In the genomic region with DNA sequence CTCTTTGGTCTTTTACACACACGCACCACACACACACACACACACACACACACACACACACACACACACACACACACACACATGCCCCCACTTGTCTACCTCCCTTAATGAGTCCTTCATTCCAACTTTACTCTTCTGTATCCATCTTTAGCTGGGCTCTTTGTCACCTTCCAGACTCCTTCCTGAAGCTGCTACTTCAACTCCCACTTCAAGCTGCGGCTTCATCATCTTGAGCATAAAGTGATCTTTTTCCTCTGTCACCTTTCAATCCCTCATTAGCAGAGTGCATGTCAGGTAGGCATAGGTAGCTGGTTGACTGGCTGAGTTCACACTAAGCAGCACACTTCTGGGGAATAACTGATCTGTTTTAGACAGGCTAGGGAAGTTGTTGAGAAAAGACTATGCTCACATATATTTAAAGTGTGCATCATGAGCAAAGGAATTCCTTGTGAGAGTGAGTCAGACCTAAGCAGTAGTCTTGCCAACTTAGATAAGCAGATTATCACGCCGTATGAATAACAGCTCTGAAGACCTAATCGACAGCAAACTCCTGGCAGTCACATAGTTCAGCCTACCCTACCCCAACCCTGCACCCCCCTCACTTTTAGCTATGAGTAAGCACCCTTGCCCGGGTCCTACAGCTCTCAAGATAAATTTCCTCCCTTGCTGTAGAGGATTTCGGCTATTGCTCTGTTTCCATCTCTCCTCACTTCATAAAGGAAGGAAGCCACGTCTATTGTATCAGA, we compare ENCODE assay signal across 11 mouse cellular contexts. TPM values are rescaled to one million over a fixed set of nuclear protein-coding genes. Genes with fewer than 3 reads are reported as not detected.
DNase-seq lines count a peak whose midpoint lies in the region; ATAC-seq and TF ChIP-seq lines count a peak whose summit lies in the region.
"Had no signal": no experiment of that assay in that cellular context is flagged by ENCODE, and none has a peak within 500 bp of the region (broad histone marks: within the 10 kb centered on the region; RNA-seq: fewer than 3 reads in every experiment).

No protein-coding gene starts in this region.

- DNase-seq in frontal cortex, postnatal 14 days (ENCODE audit: low spot score in 2 of 2) = no peak
- peak; percentile 8 for DNase-seq in lung, postnatal 0 days (ENCODE audit: low spot score)
- no peak for DNase-seq in lung, postnatal 10 days
- DNase-seq in urinary bladder, postnatal 10 days (ENCODE audit: low spot score) = no peak
- DNase-seq: cerebellum, adult 9-11 months; kidney, adult 9 months; right cerebral cortex, adult 18-20 months had no signal

- peak; percentile 81 for ATAC-seq in frontal cortex, adult (ENCODE audit: low TSS enrichment)
- ATAC-seq in lung, postnatal 0 days = no peak
- ATAC-seq in common myeloid progenitor, adult 5-6 weeks (replicated peaks; ENCODE audit: low read depth, poor library complexity, severe bottlenecking) = peak; percentile 68
- ATAC-seq in megakaryocyte-erythroid progenitor cell, adult 5-6 weeks (replicated peaks; ENCODE audit: low FRiP score, low TSS enrichment, poor library complexity, severe bottlenecking) = peak; percentile 89
- no peak for ATAC-seq in forebrain, embryonic 12.5 days (ENCODE audit: low FRiP score)

- no peak overlapping the region for H3K9ac ChIP-seq in lung, postnatal 0 days (replicated peaks; ENCODE audit: low read depth)
- H3K9ac ChIP-seq in forebrain, embryonic 12.5 days = no peak overlapping the region

- H3K4me3 ChIP-seq in lung, postnatal 0 days (ENCODE audit: low read depth, low read length) = no peak overlapping the region
- H3K4me3 ChIP-seq in forebrain, embryonic 12.5 days (replicated peaks) = no peak overlapping the region

- no peak overlapping the region for H3K4me2 ChIP-seq in lung, postnatal 0 days (replicated peaks; ENCODE audit: low read depth, low read length)
- no peak overlapping the region for H3K4me2 ChIP-seq in forebrain, embryonic 12.5 days

- H3K27me3 ChIP-seq in lung, postnatal 0 days (replicated peaks; ENCODE audit: insufficient read depth, low read length) = no peaks in the 10 kb centered on the region
- H3K27me3 ChIP-seq in forebrain, embryonic 12.5 days = no peaks in the 10 kb centered on the region

- no peak for TF ChIP-seq EP300 in lung, postnatal 0 days (IDR thresholded peaks at IDR 0.05)

- no peaks in the 10 kb centered on the region for H3K4me1 ChIP-seq in lung, postnatal 0 days (ENCODE audit: insufficient read depth, low read depth, low read length)
- no peaks in the 10 kb centered on the region for H3K4me1 ChIP-seq in forebrain, embryonic 12.5 days

- TF ChIP-seq CTCF in lung, postnatal 0 days (IDR thresholded peaks at IDR 0.05) = no peak

- no peak overlapping the region for H3K27ac ChIP-seq in lung, postnatal 0 days (ENCODE audit: low read length)
- H3K27ac ChIP-seq in forebrain, embryonic 12.5 days = no peak overlapping the region

- H3K36me3 ChIP-seq in lung, postnatal 0 days (ENCODE audit: insufficient read depth, low read length) = no peaks in the 10 kb centered on the region
- H3K36me3 ChIP-seq in forebrain, embryonic 12.5 days (replicated peaks) = no peaks in the 10 kb centered on the region

- no peaks in the 10 kb centered on the region for H3K9me3 ChIP-seq in lung, postnatal 0 days (ENCODE audit: low read length)
- no peaks in the 10 kb centered on the region for H3K9me3 ChIP-seq in forebrain, embryonic 12.5 days

- WGBS in lung, postnatal 0 days = 54% methylated on average over 8 of the region's 8 CpGs
- WGBS in forebrain, embryonic 12.5 days = 87% methylated on average over 8 of the region's 8 CpGs

RNA-seq across cellular contexts. Expression of gene Ppm1e, which starts 49.3 kb away (rescaled TPM):
- 0.64 and 1.2 TPM in 2 replicates for polyA plus RNA-seq in lung, postnatal 0 days (2015; fragmentation: Nextera tagmentation; extraction: Ambion mirVana)
- total RNA-seq in common myeloid progenitor, adult 5-6 weeks (2017) = 4.8 and 7.0 TPM in 2 replicates
- total RNA-seq in megakaryocyte-erythroid progenitor cell, adult 5-6 weeks (2014; fragmentation: Nextera tagmentation) = 0.96 and 1.4 TPM in 2 replicates
- 2.8 and 6.4 TPM in 2 replicates for total RNA-seq in megakaryocyte-erythroid progenitor cell, adult 5-6 weeks (2017)
- polyA plus RNA-seq in forebrain, embryonic 12.5 days (2016; fragmentation: Nextera tagmentation; extraction: Ambion mirVana) = 18.4 and 20.5 TPM in 2 replicates

Comparison
In these comparisons a context has a peak if more than half of its experiments do, and no peak if none do; other contexts are left out.
1. ATAC-seq: peak in frontal cortex, adult (single experiment), common myeloid progenitor, adult 5-6 weeks (single experiment) and megakaryocyte-erythroid progenitor cell, adult 5-6 weeks (single experiment); none in lung, postnatal 0 days (single experiment) and forebrain, embryonic 12.5 days (single experiment).